Mouse (Mus musculus): ENCODE results near the gene Ccn6.

The Ccn6 gene

DNA sequence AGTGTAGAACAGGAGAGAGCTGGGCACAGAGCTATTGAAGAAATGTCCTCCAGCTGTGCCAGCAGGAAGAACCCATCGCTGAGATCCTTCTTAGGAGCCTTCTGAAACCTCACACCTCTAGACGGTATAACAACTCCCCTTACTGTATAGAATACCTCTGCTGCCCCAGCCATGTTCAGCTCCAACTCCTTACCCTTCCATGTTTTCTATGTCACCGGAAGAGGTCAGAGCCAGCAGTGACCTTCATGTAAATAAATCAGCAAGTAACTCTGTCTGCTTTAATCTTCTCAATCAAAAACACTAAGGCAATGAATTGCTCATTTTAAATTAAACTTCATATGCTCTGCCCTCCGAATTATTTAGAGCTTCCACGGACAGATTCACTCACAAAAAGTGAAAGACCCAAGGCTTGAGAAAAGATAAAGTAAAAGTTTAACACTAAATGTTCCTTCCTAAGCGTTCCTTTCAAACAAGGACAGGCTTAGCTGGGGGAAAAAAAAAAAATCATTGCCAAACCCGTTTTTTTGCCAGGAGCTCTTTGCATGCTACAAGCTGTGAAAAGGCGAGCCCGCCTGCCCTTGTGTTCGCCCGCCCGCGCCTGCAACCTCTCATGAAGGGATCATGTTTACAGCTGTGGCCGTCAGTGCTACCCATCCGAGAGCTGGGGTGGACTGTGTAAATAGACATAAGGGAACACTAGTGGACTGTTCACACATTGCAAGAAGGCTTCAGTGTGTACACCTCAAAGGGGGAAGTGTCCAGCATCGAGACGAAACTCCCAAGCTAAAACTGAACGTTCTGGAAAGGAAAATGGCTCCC is 719 bp downstream of the Ccn6 start:
- no peak for DNase-seq (ENCODE audit: low read depth, low spot score)

DNA sequence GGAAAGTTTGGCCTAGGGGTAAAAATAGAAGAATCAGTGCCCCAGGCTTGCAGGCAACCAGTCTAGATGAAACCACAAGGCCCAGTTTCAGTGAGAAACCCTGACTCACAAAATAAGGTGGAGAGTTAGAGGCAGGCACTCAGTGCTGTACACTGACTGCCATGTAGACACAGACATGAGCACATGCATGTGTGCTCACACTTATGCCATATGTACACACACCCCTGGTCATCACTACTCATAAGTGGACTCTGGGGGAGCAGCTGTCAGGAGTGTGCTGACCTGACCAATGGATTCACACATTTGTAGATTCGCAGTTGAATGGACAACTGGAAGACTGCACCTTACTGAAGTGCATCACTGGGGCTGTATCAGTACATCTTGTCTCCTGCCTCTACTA is 2.2 kb downstream of the Ccn6 start:
- DNase-seq (ENCODE audit: low read depth, low spot score): no peak

DNA sequence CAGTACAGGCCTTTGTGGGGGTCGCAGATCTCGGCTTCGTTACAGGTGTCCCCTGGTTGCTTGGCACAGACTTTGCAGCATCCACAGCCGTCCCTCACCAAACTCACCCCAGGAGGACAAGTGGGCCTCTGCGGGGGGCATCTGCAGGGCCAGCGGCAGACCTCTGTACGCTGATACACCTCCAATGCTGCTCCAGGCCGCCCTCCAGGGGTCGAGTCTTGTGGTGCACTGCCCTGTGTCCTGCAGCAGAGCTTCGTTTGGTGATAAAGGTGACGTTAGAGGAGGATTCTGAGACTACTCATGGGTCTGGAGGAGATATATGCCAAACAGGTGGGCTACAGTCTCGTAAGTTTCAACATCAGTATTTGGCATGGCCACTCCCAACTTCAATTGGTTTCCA is 5.3 kb downstream of the Ccn6 start:
- no peak for DNase-seq (ENCODE audit: low read depth, low spot score)

DNA sequence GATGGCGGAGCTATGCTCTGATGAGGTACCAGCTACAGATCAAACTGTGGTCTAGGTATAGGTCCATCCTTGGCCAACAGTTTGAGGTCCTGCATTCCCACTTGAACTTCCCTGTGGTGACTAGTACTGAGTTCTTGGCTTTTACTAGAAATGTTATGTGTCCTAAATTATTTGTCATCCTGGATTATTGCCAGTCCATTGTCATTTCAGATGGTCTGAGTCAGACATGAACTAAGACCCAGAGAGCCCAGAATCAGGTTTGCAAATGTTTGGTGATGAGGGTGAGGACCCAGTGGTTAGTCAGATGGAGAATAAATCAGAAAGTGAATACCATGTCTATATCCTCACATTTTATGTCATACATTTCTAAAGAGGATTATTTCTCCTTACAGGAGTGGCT is 6.3 kb downstream of the Ccn6 start:
- no peak for DNase-seq (ENCODE audit: low read depth, low spot score)

- no peak for DNase-seq (ENCODE audit: low read depth, low spot score)
Observed at GRCm38 (mm10) chr10:39156719-39157118, 6.9 kb downstream of the Ccn6 start.

- no peak for DNase-seq (ENCODE audit: low read depth, low spot score)
Observed at GRCm38 (mm10) chr10:39142216-39142615, 21.4 kb downstream of the Ccn6 start.

DNA sequence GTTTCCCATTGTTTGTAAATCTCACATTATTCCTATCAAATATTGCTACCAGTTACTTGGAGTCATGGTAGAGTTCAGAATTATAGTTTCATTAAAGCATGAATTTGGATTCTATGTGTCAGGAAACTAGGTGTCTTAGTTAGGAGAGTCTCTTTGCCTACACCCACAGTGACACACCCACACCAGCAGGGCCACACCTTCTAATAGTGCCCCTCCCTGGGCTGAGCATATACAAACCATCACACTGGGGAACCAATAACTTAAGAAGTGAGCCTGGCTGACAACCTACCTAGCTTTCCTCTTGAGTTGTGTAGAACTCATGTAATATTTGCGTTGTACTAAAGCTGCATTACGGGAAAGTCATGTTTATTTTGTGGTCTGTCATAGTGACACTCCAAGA is 22.2 kb downstream of the Ccn6 start:
- no peak for DNase-seq (ENCODE audit: low read depth, low spot score)

DNA sequence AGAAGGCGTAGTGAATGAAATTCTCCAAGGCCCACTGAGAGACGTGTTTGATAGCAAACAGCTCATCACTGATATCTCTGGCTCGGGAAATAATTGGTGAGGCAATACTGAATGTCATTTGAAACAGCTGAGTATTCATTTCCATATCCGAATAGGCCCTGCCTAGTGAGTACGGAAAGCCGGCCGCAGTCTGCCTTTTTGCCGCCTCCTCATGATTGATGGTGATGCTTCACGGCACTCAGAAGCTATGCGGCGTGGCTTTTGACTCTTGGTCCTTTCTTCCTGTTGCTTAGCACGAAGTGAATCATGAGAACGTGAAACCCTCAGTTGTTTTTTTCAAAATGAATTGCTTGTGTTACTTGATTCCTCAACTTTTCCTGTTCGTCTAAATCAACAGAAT is 22.8 kb downstream of the Ccn6 start:
- DNase-seq (ENCODE audit: low read depth, low spot score): no peak

GRCm38 (mm10) chr10:39138761-39139160 is 24.8 kb downstream of the Ccn6 start:
- DNase-seq (ENCODE audit: low read depth, low spot score): no peak

DNA sequence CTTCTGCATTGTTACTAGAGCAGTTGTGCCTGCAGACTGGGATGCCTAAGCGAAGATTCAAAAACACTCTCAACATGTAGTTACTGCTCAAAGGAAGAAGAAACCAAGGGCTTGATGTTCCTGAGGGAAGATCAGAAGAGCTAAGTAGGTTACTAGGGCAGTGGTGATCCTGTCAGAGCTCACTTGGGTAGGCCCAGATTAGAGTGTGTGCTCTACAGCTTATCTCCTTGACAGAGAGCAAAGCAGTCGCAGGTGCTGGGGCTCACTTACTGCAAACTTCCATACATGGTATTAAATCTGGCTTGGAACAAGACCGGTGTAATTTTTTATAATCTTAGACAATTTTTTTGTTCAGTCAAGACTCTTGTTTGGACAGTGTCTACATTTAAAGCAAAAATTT is 25.8 kb downstream of the Ccn6 start:
- no peak for DNase-seq (ENCODE audit: low read depth, low spot score)

GRCm38 (mm10) chr10:39133462-39134310 is 29.9 kb downstream of the Ccn6 start, which contains the start of the genes Fam229b and Tube1:
TSS of gene Fam229b (minus strand) at chr10:39133914.
TSS of gene Tube1 (plus strand) at chr10:39133976.
- DNase-seq (ENCODE audit: low read depth, low spot score): peak; percentile 97

- DNase-seq (ENCODE audit: low read depth, low spot score): peak; percentile 15
Observed at GRCm38 (mm10) chr10:39121412-39121811, 42.2 kb downstream of the Ccn6 start.

DNA sequence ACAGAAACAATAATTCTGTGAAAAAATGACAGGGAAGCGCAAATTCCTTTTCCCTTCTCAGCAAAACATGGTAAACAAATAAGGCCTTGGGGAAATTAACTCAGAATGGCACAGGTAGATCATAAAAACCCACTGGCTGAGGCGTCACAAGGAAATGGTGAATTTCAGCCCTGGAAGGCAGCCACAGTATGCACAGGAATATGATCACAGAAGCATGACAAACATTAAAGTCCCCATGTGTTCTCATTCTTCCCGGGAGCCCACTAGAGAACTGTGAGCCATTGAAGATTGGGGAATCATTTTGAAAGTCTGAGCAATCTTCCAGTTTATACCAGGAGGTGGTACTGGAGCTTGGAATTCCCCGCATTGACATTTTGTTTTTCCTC is 54.1 kb downstream of the Ccn6 start:
- DNase-seq (ENCODE audit: low read depth, low spot score): no peak

DNA sequence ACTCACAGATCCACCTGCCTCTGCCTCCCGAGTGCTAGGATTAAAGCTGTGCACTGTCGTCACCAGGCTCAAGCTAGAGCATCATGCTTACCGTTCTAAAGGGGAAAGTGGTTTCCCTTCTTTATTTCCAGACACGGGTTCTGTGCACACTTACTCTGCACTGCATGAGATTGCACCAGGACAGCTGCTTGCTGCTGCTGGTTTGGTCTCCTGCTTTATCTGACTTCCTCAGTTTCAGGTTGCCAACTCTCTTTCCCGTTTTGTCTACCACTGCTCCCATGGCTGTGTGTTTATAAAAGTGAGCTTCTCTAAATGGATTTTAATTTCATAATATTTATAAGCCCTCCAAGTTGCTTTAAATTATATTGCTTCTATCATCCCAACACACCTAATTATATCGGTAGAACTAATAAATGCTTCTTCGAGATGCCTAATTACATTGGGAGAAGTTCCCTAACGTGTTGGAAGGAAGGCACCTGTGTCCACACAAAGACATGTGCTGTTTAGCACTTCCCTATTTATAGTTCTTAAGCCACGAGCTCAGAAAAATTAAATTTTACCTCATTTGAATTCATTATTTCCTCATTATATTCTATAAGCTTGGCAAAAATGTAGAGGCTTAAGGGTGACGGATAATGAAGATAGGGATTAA is 54.6 kb downstream of the Ccn6 start:
- no peak for DNase-seq (ENCODE audit: low read depth, low spot score)

DNA sequence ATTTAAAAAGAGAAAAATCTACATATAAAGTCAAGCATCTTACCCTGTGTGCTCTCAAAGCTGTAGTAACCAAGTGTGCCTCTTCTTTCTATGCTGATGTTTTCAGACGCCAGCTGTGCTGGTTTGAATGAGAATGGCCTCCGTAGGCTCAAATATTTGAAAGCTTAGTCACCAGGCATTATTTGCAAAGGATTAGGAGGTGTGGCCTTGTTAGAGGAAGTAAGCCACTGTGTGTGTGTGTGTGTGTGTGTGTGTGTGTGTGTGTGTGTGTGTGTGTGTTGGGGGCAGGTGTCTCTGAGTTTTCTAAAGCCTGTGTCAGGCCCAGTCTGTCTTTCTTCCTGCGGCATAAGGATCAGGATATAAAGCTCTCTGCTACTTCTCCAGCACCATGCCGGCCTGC is 56.7 kb downstream of the Ccn6 start:
- no peak for DNase-seq (ENCODE audit: low read depth, low spot score)

DNA sequence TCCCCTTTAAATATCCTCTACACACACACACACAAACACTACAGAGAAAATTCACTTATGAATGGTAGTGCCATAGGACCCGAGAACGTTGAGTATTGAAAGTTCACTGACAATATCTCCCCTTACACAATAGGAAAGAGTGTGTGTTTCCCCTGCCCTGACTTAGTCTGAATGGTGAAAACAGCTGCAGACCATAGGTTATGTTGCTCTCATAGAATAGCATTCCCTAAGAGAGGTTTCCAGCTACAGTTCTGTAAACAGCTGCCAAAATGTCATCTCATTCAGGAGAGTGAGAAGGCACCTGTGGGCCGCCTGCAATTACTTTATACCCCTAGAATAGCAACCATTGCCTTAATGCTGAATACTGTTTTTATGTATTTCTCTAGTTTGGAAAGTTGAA is 57.2 kb downstream of the Ccn6 start:
- no peak for DNase-seq (ENCODE audit: low read depth, low spot score)

DNA sequence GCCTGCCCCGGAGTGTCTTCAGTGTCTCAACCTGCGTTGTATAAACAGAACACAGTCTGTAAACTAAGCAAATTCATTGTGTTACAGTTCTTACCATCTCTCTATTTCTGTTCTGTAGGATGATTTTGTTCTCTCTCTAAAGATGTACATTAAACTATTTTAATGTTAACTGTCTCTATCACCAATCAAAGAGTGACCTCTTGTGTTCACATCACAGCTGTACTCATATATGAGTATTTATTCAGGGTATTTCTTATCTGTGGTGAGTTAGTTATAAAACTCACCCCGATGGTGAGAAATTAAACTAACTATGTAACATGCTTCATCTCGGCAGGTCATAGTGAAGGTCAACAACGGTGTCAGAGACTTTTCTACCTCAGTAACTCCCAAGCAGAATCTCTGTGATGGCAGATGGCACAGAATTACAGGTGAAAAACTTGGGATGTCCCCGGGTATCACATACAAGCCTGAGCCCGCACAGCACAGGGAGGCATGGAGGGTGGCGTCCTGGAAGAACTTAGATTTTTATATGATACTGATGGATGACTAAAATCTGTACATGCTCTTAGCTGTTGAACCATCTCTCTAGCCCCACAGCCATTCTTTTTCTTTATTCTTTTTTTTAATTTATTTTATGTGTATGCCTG is 58.7 kb downstream of the Ccn6 start:
- no peak for DNase-seq (ENCODE audit: low read depth, low spot score)
